Mouse (Mus musculus): ENCODE measurements around the gene Vmn1r90. TPM values are rescaled to one million over a fixed set of nuclear protein-coding genes. Genes with fewer than 3 reads are reported as not detected.
"Not testable (repeated sequence)": the region's sequence is repeated elsewhere in the genome, so short reads cannot be mapped to it uniquely, and the experiment has no call there.

The Vmn1r90 gene
- total RNA-seq (2018; cell fraction: chromatin; rRNA removed), result not detected
- total RNA-seq (2018; cell fraction: cytosol; rRNA removed), result not detected
- not detected for total RNA-seq (2018; cell fraction: nucleus; rRNA removed)
- not detected in 3 replicates for polyA plus RNA-seq (2018)

- WGBS (ENCODE audit: missing documents), result 17% methylated on average over 1 of the region's 1 CpGs
- no peak within 1 kb of the TSS for H3K4me3 ChIP-seq (ENCODE audit: inconsistent target)
- H3K36me3 ChIP-seq (ENCODE audit: inconsistent target), result no peaks in the 10 kb centered on the region
- no peaks in the 10 kb centered on the region for H3K79me2 ChIP-seq (ENCODE audit: inconsistent target)
- H3K27ac ChIP-seq, result no peak within 1 kb of the TSS
Measured at GRCm38 (mm10) chr7:14563406-14563805, at the start of gene Vmn1r90. Vmn1r90 (minus strand) TSS chr7:14563506.

GRCm38 (mm10) chr7:14593009-14593408, 29.7 kb upstream of the Vmn1r90 start:
- WGBS (ENCODE audit: missing documents), result 70% methylated on average over 8 of the region's 8 CpGs
- H3K79me2 ChIP-seq (ENCODE audit: inconsistent target); H3K36me3 ChIP-seq (ENCODE audit: inconsistent target); H3K4me3 ChIP-seq (ENCODE audit: inconsistent target); H3K27ac ChIP-seq: not testable (repeated sequence)

GRCm38 (mm10) chr7:14552284-14552683, 11.0 kb downstream of the Vmn1r90 start:
- Histone ChIP-seq H3K4me3 (ENCODE audit: inconsistent target) (no peak overlapping the region), H3K79me2 (ENCODE audit: inconsistent target) (no peaks in the 10 kb centered on the region), H3K27ac (no peak overlapping the region), H3K36me3 (ENCODE audit: inconsistent target) (no peaks in the 10 kb centered on the region)
- WGBS (ENCODE audit: missing documents), result 100% methylated on average over 1 of the region's 1 CpGs

- Histone ChIP-seq H3K36me3 (ENCODE audit: inconsistent target) (no peaks in the 10 kb centered on the region), H3K4me3 (ENCODE audit: inconsistent target) (no peak overlapping the region), H3K79me2 (ENCODE audit: inconsistent target) (no peaks in the 10 kb centered on the region), H3K27ac (no peak overlapping the region)
- 86% methylated on average over 1 of the region's 1 CpGs for WGBS (ENCODE audit: missing documents)
Measured at GRCm38 (mm10) chr7:14525280-14525679, 38.0 kb downstream of the Vmn1r90 start.

GRCm38 (mm10) chr7:14522636-14523035, 40.7 kb downstream of the Vmn1r90 start:
- no peaks in the 10 kb centered on the region for H3K36me3 ChIP-seq (ENCODE audit: inconsistent target)
- no peak overlapping the region for H3K4me3 ChIP-seq (ENCODE audit: inconsistent target)
- no peak overlapping the region for H3K27ac ChIP-seq
- 75% methylated on average over 1 of the region's 1 CpGs for WGBS (ENCODE audit: missing documents)
- no peaks in the 10 kb centered on the region for H3K79me2 ChIP-seq (ENCODE audit: inconsistent target)

- Histone ChIP-seq H3K36me3 (ENCODE audit: inconsistent target) (no peaks in the 10 kb centered on the region), H3K79me2 (ENCODE audit: inconsistent target) (no peaks in the 10 kb centered on the region), H3K4me3 (ENCODE audit: inconsistent target) (no peak overlapping the region), H3K27ac (no peak overlapping the region)
- WGBS (ENCODE audit: missing documents), result 71% methylated on average over 3 of the region's 3 CpGs
Measured at GRCm38 (mm10) chr7:14518301-14518700, 45.0 kb downstream of the Vmn1r90 start.

Other genes starting within 250 kb of the Vmn1r90 start
- gene Obox8, start 229.9 kb downstream of the Vmn1r90 start, polyA plus RNA-seq (2018), result not detected in 3 replicates
- not detected in 3 replicates for gene Sult2a8, start 116.7 kb downstream of the Vmn1r90 start, polyA plus RNA-seq (2018)
- gene Sult2a7, start 69.3 kb downstream of the Vmn1r90 start, polyA plus RNA-seq (2018), result not detected in 3 replicates
- gene Obox7, start 96.0 kb upstream of the Vmn1r90 start, polyA plus RNA-seq (2018), result not detected in 3 replicates

All from macrophage (primary cell).